Mouse (Mus musculus) thymus, adult 2 months (tissue): ENCODE results near the gene Scarb1.
A peak's percentile ranks its signal among the peaks of the same experiment; 100 is the strongest.

Source experiments
- CTCF ChIP-seq: fragments of 200-500 bp; IDR thresholded peaks from 2 replicates; pipeline ENCODE4 v1.5.1; 2012; ENCODE audit warnings: mild to moderate bottlenecking, control low read depth, low read length, moderate library complexity, borderline replicate concordance; ENCODE audit not compliant: control insufficient read depth, poor library complexity, insufficient read depth; ENCODE audit errors: extremely low read depth
- POLR2A ChIP-seq: fragments of 200-500 bp; IDR thresholded peaks from 2 replicates; pipeline ENCODE4 v1.6.1; 2012; ENCODE audit warnings: mild to moderate bottlenecking, low read length, control low read depth, moderate library complexity; ENCODE audit not compliant: control insufficient read depth, poor library complexity, insufficient read depth; ENCODE audit errors: extremely low read depth

DNA sequence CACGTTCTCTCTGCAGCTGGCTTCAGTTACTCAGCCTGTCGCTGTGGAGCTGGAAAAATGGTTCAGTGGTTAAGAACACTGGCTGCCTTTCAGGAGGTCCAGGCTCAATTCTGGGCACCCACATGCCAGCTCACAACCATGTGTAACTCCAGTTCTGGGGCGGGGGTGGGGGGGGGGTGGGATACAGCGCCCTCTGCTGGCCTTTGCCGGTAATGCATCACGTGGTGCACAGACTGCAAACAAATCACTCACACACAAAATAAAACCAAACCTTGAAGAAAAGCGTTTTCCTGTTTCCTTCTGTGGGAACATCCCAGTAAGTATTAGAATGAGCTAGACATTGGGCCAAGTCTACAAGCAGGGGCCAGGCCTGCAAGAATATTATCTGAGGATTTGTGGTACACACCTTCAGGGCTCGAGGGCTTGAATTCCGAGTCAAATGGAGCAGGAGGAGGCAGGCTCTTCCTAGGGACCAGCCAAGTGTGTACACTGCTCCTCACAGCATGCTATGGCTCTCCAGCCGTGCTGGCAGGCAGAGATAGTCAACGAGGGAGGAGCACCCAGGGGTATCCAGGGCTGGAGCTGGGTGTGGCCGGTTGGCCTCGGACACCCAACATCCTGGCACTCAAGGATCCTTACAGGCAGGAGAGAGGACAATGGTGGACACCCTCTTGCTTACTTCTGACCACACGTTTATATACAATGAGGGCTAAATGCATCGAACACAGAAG is 88.8 kb downstream of the Scarb1 start:
- TF ChIP-seq POLR2A, result no peak
- peak; percentile 21; the same call in 1 of the 2 replicates for TF ChIP-seq CTCF
